Mouse (Mus musculus) CH12.LX (cell line): ENCODE results near the gene Ttll5. TPM values are rescaled to one million over a fixed set of nuclear protein-coding genes. Genes with fewer than 3 reads are reported as not detected.

ENCODE experiments used
- DNase-seq: peaks from one replicate; pipeline ENCODE4 v3.0.0-alpha.2; 2013; ENCODE audit errors: extremely low read depth
- H3K27ac ChIP-seq: 2 replicates; pipeline ENCODE4 v1.5.1; 2012; ENCODE audit warnings: low read depth, mild to moderate bottlenecking, control low read depth, moderate library complexity; ENCODE audit not compliant: insufficient read depth
- H3K27me3 ChIP-seq: replicated peaks from 2 replicates; pipeline ENCODE3; 2012; ENCODE audit warnings: inconsistent platforms
- H3K36me3 ChIP-seq, 2 experiments: replicated peaks in 1 of 2; 2 replicates each; pipeline versions ENCODE3 to v1.6.1; 2012; ENCODE audit warnings: inconsistent platforms in 1 of 2, low read length in 1 of 2, mild to moderate bottlenecking in 1 of 2, mixed read lengths in 1 of 2, moderate library complexity in 1 of 2; ENCODE audit not compliant: control insufficient read depth in 1 of 2, insufficient read depth in 1 of 2
- H3K4me1 ChIP-seq, 2 experiments: 2 replicates each; pipeline ENCODE4 v1.6.1; 2012; ENCODE audit warnings: inconsistent platforms in 1 of 2, moderate library complexity in 1 of 2; ENCODE audit not compliant: insufficient read depth in 2 of 2, control insufficient read depth in 1 of 2
- H3K4me2 ChIP-seq: 2 replicates; pipeline ENCODE4 v1.6.1; 2012; ENCODE audit warnings: low read depth, mild to moderate bottlenecking, control low read depth; ENCODE audit not compliant: poor library complexity, insufficient read depth, severe bottlenecking
- H3K4me3 ChIP-seq, 3 experiments: fragments of 150-350 bp in 1 of 3; sonication (generic) in 1 of 3; replicated peaks in 1 of 3; 2 replicates each; pipeline versions ENCODE3 to v1.5.1; 2011 to 2012; ENCODE audit warnings: low read depth in 2 of 3, low read length in 2 of 3, mild to moderate bottlenecking in 2 of 3, moderate library complexity in 2 of 3, control low read depth in 1 of 3, improper control_type of control experiment in 1 of 3, inconsistent platforms in 1 of 3, mixed read lengths in 1 of 3; ENCODE audit not compliant: poor library complexity in 1 of 3
- H3K79me2 ChIP-seq: replicated peaks from 2 replicates; pipeline ENCODE4 v1.6.1; 2012; ENCODE audit warnings: mild to moderate bottlenecking, moderate library complexity; ENCODE audit not compliant: control insufficient read depth, poor library complexity, insufficient read depth, severe bottlenecking; ENCODE audit errors: extremely low read depth
- H3K9ac ChIP-seq: 2 replicates; pipeline ENCODE4 v1.6.1; 2012; ENCODE audit warnings: low read depth, mild to moderate bottlenecking, control low read depth, moderate library complexity; ENCODE audit not compliant: insufficient read depth
- H3K9me3 ChIP-seq: replicated peaks from 2 replicates; pipeline ENCODE3; 2012; ENCODE audit warnings: low read length, inconsistent platforms, mixed read lengths
- E2F4 ChIP-seq: IDR thresholded peaks from 2 replicates; pipeline ENCODE4 v1.6.1; 2011; ENCODE audit warnings: low read depth, low read length, improper control_type of control experiment; ENCODE audit not compliant: insufficient replicate concordance
- ELF1 ChIP-seq: IDR thresholded peaks from 2 replicates; pipeline ENCODE4 v1.6.1; 2014; ENCODE audit warnings: low read depth, mild to moderate bottlenecking, inconsistent platforms, low read length, improper control_type of control experiment
- EP300 ChIP-seq: IDR thresholded peaks from 2 replicates; pipeline ENCODE4 v1.6.1; 2011; ENCODE audit warnings: low read length, improper control_type of control experiment
- ETS1 ChIP-seq: conservative IDR thresholded peaks from 2 replicates; pipeline ENCODE4 v1.6.1; 2012; ENCODE audit warnings: low read depth, mild to moderate bottlenecking, inconsistent platforms, low read length, improper control_type of control experiment, moderate library complexity
- HCFC1 ChIP-seq: IDR thresholded peaks from 2 replicates; pipeline ENCODE4 v1.6.1; 2012; ENCODE audit warnings: low read depth, mild to moderate bottlenecking, inconsistent platforms, low read length, improper control_type of control experiment
- IRF4 ChIP-seq: IDR thresholded peaks from 2 replicates; pipeline ENCODE4 v1.6.1; 2014; ENCODE audit warnings: low read depth, mild to moderate bottlenecking, inconsistent platforms, low read length, improper control_type of control experiment
- MAZ ChIP-seq: IDR thresholded peaks from 2 replicates; pipeline ENCODE4 v1.6.1; 2012; ENCODE audit warnings: low read depth, mild to moderate bottlenecking, inconsistent platforms, low read length, improper control_type of control experiment, moderate library complexity
- MYC ChIP-seq: IDR thresholded peaks from 2 replicates; pipeline ENCODE4 v1.6.1; 2011; ENCODE audit warnings: low read depth, mild to moderate bottlenecking, improper control_type of control experiment, low read length
- PAX5 ChIP-seq: IDR thresholded peaks from 2 replicates; pipeline ENCODE4 v1.6.1; 2012; ENCODE audit warnings: low read length, inconsistent platforms, mixed read lengths
- RAD21 ChIP-seq: IDR thresholded peaks from 2 replicates; pipeline ENCODE4 v1.6.1; 2011; ENCODE audit warnings: low read depth, mild to moderate bottlenecking, low read length, improper control_type of control experiment, moderate library complexity
- SIN3A ChIP-seq: IDR thresholded peaks from 2 replicates; pipeline ENCODE4 v1.6.1; 2012; ENCODE audit warnings: low read length, improper control_type of control experiment, inconsistent platforms
- TCF12 ChIP-seq: IDR thresholded peaks from 2 replicates; pipeline ENCODE4 v1.6.1; 2014; ENCODE audit warnings: low read depth, mild to moderate bottlenecking, inconsistent platforms, low read length, improper control_type of control experiment
- UBTF ChIP-seq: IDR thresholded peaks from 2 replicates; pipeline ENCODE4 v1.6.1; 2012; ENCODE audit warnings: low read depth, mild to moderate bottlenecking, inconsistent platforms, low read length, improper control_type of control experiment, moderate library complexity
- USF1 ChIP-seq: IDR thresholded peaks from 2 replicates; pipeline ENCODE4 v1.6.1; 2014; ENCODE audit warnings: low read depth, mild to moderate bottlenecking, inconsistent platforms, low read length, improper control_type of control experiment
- ZC3H11A ChIP-seq: IDR thresholded peaks from 2 replicates; pipeline ENCODE4 v1.6.1; 2012; ENCODE audit warnings: low read depth, mild to moderate bottlenecking, inconsistent platforms, low read length, improper control_type of control experiment
- ZNF384 ChIP-seq: IDR thresholded peaks from 2 replicates; pipeline ENCODE4 v1.6.1; 2012; ENCODE audit warnings: low read depth, low read length, improper control_type of control experiment, inconsistent platforms
- dilution Hi-C: fragments of 300-500 bp; cut with MboI; formaldehyde crosslinking; loops from 2 replicates; pipeline ENCODE4 v1.14.3; 2020; ENCODE audit warnings: low sequenced_read_pairs; ENCODE audit not compliant: extremely low pct_unique_long_range_greater_than_20kb, extremely low pct_ligation_motif_present
- in situ Hi-C: fragments of 300-500 bp; cut with MboI; formaldehyde crosslinking; loops from 3 replicates; pipeline ENCODE4 v1.14.3; 2019; ENCODE audit warnings: low sequenced_read_pairs, low pct_ligation_motif_present, low pct_unique_long_range_greater_than_20kb, mixed read lengths
- polyA plus RNA-seq: library from polyadenylated mRNA; unstranded; fragments of >175 nt; gene quantifications from 2 replicates; pipeline ENCODE4 v1.2.1, GENCODE M21; 2012; ENCODE audit warnings: low read depth; ENCODE audit not compliant: insufficient read length
- total RNA-seq, 2 experiments: library from RNA; depleted of rRNA; stranded (reverse); fragments of 300-350 nt in 1 of 2; fragments of >200 nt in 1 of 2; gene quantifications; 2 replicates each; pipeline ENCODE4 v1.2.3; 2012 to 2014

Ttll5 gene
- total and polyA plus RNA-seq, 3 experiments, result 5.7 to 14.0 (median 8.7) TPM

GRCm38 (mm10) chr12:86103852-86104251 is 279.4 kb downstream of the Ttll5 start:
- no peak overlapping the region for H3K4me2 ChIP-seq
- no peaks in the 10 kb centered on the region for H3K36me3 ChIP-seq
- dilution Hi-C loops (no loop called here), in situ Hi-C loops (no loop called here)
- H3K27me3 ChIP-seq, result no peaks in the 10 kb centered on the region
- H3K9me3 ChIP-seq, result no peaks in the 10 kb centered on the region
- H3K27ac ChIP-seq, result no peak overlapping the region
- TF ChIP-seq MYC, result no peak
- no peak for TF ChIP-seq IRF4
- no peak for TF ChIP-seq UBTF
- no peak for TF ChIP-seq RAD21
- TF ChIP-seq SIN3A, result no peak
- no peak for TF ChIP-seq E2F4
- TF ChIP-seq, all 38 proteins: peak for 0
- Histone ChIP-seq H3K4me1 (peaks cover 0 to 10% of the 10 kb centered on the region in 2 experiments; a peak in 1 of 4 replicates), H3K4me3 (no peak overlapping the region), H3K9ac (no peak overlapping the region), H3K79me2 (no peaks in the 10 kb centered on the region)
- no peak for DNase-seq

DNA sequence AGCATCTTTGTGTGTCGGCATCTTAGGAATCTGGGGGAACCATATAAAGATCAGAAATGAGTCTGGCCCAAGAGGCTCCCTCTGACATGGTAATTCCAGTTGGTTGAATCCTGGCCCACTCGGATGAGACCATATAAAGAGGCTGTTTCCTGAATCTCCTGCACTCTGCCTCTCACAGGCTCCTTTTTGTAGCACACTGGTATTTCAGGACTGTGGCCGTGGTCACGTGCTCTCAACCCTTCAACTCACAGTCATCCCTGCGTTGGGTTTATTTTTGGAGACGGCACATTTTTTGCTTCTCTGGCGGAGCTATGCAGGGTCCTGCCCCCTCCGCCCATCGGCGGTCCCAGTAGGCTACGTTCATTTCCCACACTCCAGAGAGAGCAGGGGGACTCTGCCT is 279.8 kb downstream of the Ttll5 start:
- dilution Hi-C loops (no loop called here), in situ Hi-C loops (no loop called here)
- Histone ChIP-seq H3K79me2 (no peaks in the 10 kb centered on the region), H3K27ac (no peak overlapping the region), H3K9me3 (no peaks in the 10 kb centered on the region), H3K36me3 (no peaks in the 10 kb centered on the region), H3K4me1 (peaks cover 0 to 15% of the 10 kb centered on the region in 2 experiments; a peak in 2 of 4 replicates), H3K4me2 (no peak overlapping the region), H3K27me3 (no peaks in the 10 kb centered on the region), H3K4me3 (no peak overlapping the region), H3K9ac (no peak overlapping the region)
- DNase-seq, result no peak
- TF ChIP-seq TCF12, result no peak
- TF ChIP-seq USF1, result no peak
- TF ChIP-seq EP300, result no peak
- TF ChIP-seq ZC3H11A, result no peak

DNA sequence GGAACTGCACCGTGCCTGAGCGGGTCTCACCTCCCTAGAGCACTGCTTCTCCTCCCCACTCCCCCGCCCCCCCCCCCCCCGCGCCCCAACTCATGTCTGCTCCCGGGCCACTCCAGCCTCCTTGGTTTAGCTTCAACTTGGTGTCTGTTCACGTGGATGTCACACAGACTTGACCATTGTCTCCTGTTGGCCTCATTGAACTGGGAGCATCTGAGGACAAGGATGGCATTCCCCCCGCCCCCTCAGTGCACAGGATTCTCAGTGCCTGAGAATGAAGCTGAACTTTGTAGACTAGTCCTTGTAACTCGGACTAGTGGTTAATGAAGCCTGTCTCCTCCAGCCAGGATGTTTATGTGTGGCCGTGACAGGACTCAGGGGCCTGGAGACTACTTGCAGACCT is 281.1 kb downstream of the Ttll5 start:
- peaks cover 0 to 25% of the 10 kb centered on the region in 2 experiments; a peak in 2 of 4 replicates for H3K4me1 ChIP-seq
- H3K9me3 ChIP-seq, result no peaks in the 10 kb centered on the region
- H3K27me3 ChIP-seq, result no peaks in the 10 kb centered on the region
- H3K79me2 ChIP-seq, result no peaks in the 10 kb centered on the region
- no peak overlapping the region for H3K4me3 ChIP-seq
- TF ChIP-seq HCFC1, result no peak
- no peak for TF ChIP-seq ZNF384
- no peak for TF ChIP-seq MAZ
- TF ChIP-seq PAX5, result no peak
- no peak for TF ChIP-seq ELF1
- no peak for TF ChIP-seq TCF12
- no peak for TF ChIP-seq ETS1
- in situ Hi-C loops, result no loop called here
- H3K9ac ChIP-seq, result no peak overlapping the region
- H3K27ac ChIP-seq, result no peak overlapping the region
- dilution Hi-C loops, result no loop called here
- no peak for DNase-seq
- H3K4me2 ChIP-seq, result no peak overlapping the region
- H3K36me3 ChIP-seq, result no peaks in the 10 kb centered on the region
